Mouse (Mus musculus): ENCODE results near the gene Lcmt2. TPM values are rescaled to one million over a fixed set of nuclear protein-coding genes. Genes with fewer than 3 reads are reported as not detected.
A peak's percentile ranks its signal among the peaks of the same experiment; 100 is the strongest.
"Not testable (repeated sequence)": the region's sequence is repeated elsewhere in the genome, so short reads cannot be mapped to it uniquely, and the experiment has no call there.

Gene Lcmt2
- polyA plus RNA-seq, 1 experiment from 2014 or later: 21.4 TPM

GRCm38 (mm10) chr2:121142415-121142814 is 2.0 kb upstream of the Lcmt2 start:
- Histone ChIP-seq H3K27me3 (no peaks in the 10 kb centered on the region), H3K36me3 (peaks cover 42% of the 10 kb centered on the region), H3K9ac (no peak overlapping the region), H3K9me3 (no peaks in the 10 kb centered on the region), H3K4me3 (no peak overlapping the region), H3K4me2 (no peak overlapping the region), H3K27ac (no peak overlapping the region), H3K4me1 (peaks cover 26% of the 10 kb centered on the region)
- 74% methylated on average over 2 of the region's 2 CpGs for WGBS
- ATAC-seq (ENCODE audit: insufficient number of reproducible peaks, low FRiP score, low TSS enrichment, low read depth): no peak

GRCm38 (mm10) chr2:121141216-121142035 is 973 bp upstream of the Lcmt2 start:
- H3K36me3 ChIP-seq: peaks cover 36% of the 10 kb centered on the region
- peak overlapping the region; percentile 81 for H3K4me2 ChIP-seq
- peaks cover 26% of the 10 kb centered on the region for H3K4me1 ChIP-seq
- peak overlapping the region; percentile 100 for H3K27ac ChIP-seq
- peak overlapping the region; percentile 83; the same call in 1 of the 2 replicates for H3K9ac ChIP-seq
- ATAC-seq (ENCODE audit: insufficient number of reproducible peaks, low FRiP score, low TSS enrichment, low read depth): no peak
- no peaks in the 10 kb centered on the region for H3K9me3 ChIP-seq
- 63% methylated on average over 16 of the region's 16 CpGs for WGBS
- no peaks in the 10 kb centered on the region for H3K27me3 ChIP-seq
- peak overlapping the region; percentile 70 for H3K4me3 ChIP-seq

- no peaks in the 10 kb centered on the region for H3K27me3 ChIP-seq
- no peaks in the 10 kb centered on the region for H3K9me3 ChIP-seq
- H3K4me2 ChIP-seq: peak overlapping the region; percentile 81
- H3K9ac ChIP-seq: peak overlapping the region; percentile 83
- peak overlapping the region; percentile 70 for H3K4me3 ChIP-seq
- no peak for ATAC-seq (ENCODE audit: insufficient number of reproducible peaks, low FRiP score, low TSS enrichment, low read depth)
- H3K36me3 ChIP-seq: peaks cover 24% of the 10 kb centered on the region
- H3K4me1 ChIP-seq: peaks cover 26% of the 10 kb centered on the region
- peak overlapping the region; percentile 100 for H3K27ac ChIP-seq
- 48% methylated on average over 29 of the region's 29 CpGs for WGBS
Observed at GRCm38 (mm10) chr2:121139266-121140017, 1.0 kb downstream of the Lcmt2 start.

GRCm38 (mm10) chr2:121137371-121137770 is 3.1 kb downstream of the Lcmt2 start:
- Histone ChIP-seq H3K27ac (no peak overlapping the region), H3K27me3 (no peaks in the 10 kb centered on the region), H3K36me3 (peaks cover 15% of the 10 kb centered on the region; the same call in 1 of the 2 replicates), H3K4me1 (peaks cover 26% of the 10 kb centered on the region), H3K9me3 (no peaks in the 10 kb centered on the region), H3K9ac (no peak overlapping the region), H3K4me2 (no peak overlapping the region), H3K4me3 (no peak overlapping the region)
- WGBS: 90% methylated on average over 4 of the region's 4 CpGs
- ATAC-seq (ENCODE audit: insufficient number of reproducible peaks, low FRiP score, low TSS enrichment, low read depth): no peak

- no peak overlapping the region for H3K4me3 ChIP-seq
- no peak overlapping the region for H3K4me2 ChIP-seq
- no peak overlapping the region for H3K9ac ChIP-seq
- H3K4me1 ChIP-seq: no peaks in the 10 kb centered on the region
- no peaks in the 10 kb centered on the region for H3K27me3 ChIP-seq
- no peak for ATAC-seq (ENCODE audit: insufficient number of reproducible peaks, low FRiP score, low TSS enrichment, low read depth)
- peaks cover 5% of the 10 kb centered on the region; the same call in 1 of the 2 replicates for H3K36me3 ChIP-seq
- 65% methylated on average over 1 of the region's 1 CpGs for WGBS
- no peaks in the 10 kb centered on the region for H3K9me3 ChIP-seq
- H3K27ac ChIP-seq: no peak overlapping the region
Observed at GRCm38 (mm10) chr2:121132822-121133221, 7.6 kb downstream of the Lcmt2 start.

- H3K27me3 ChIP-seq: no peaks in the 10 kb centered on the region
- no peaks in the 10 kb centered on the region for H3K9me3 ChIP-seq
- H3K36me3 ChIP-seq: no peaks in the 10 kb centered on the region
- no peak overlapping the region for H3K27ac ChIP-seq
- no peak for ATAC-seq (ENCODE audit: insufficient number of reproducible peaks, low FRiP score, low TSS enrichment, low read depth)
- no peak overlapping the region for H3K4me2 ChIP-seq
- WGBS: 56% methylated on average over 9 of the region's 9 CpGs
- no peaks in the 10 kb centered on the region for H3K4me1 ChIP-seq
- H3K9ac ChIP-seq: no peak overlapping the region
- H3K4me3 ChIP-seq: no peak overlapping the region
Observed at GRCm38 (mm10) chr2:121128865-121129620, 11.4 kb downstream of the Lcmt2 start.

- Histone ChIP-seq H3K4me3 (no peak overlapping the region), H3K4me1 (no peaks in the 10 kb centered on the region), H3K36me3 (no peaks in the 10 kb centered on the region), H3K9ac (no peak overlapping the region), H3K4me2 (no peak overlapping the region), H3K27ac (no peak overlapping the region), H3K27me3 (no peaks in the 10 kb centered on the region), H3K9me3 (no peaks in the 10 kb centered on the region)
- 70% methylated on average over 1 of the region's 1 CpGs for WGBS
- no peak for ATAC-seq (ENCODE audit: insufficient number of reproducible peaks, low FRiP score, low TSS enrichment, low read depth)
Observed at GRCm38 (mm10) chr2:121127536-121127935, 12.9 kb downstream of the Lcmt2 start.

GRCm38 (mm10) chr2:121126302-121126701 is 14.2 kb downstream of the Lcmt2 start:
- not testable (repeated sequence) for H3K4me3 ChIP-seq; H3K4me1 ChIP-seq; H3K4me2 ChIP-seq; H3K27me3 ChIP-seq; H3K9ac ChIP-seq; H3K27ac ChIP-seq; ATAC-seq (ENCODE audit: insufficient number of reproducible peaks, low FRiP score, low TSS enrichment, low read depth); H3K9me3 ChIP-seq; H3K36me3 ChIP-seq
- WGBS: 90% methylated on average over 5 of the region's 5 CpGs

- no peak overlapping the region for H3K27ac ChIP-seq
- H3K27me3 ChIP-seq: no peaks in the 10 kb centered on the region
- no peak overlapping the region for H3K4me2 ChIP-seq
- H3K9me3 ChIP-seq: no peaks in the 10 kb centered on the region
- ATAC-seq (ENCODE audit: insufficient number of reproducible peaks, low FRiP score, low TSS enrichment, low read depth): no peak
- H3K9ac ChIP-seq: no peak overlapping the region
- no peak overlapping the region for H3K4me3 ChIP-seq
- no peaks in the 10 kb centered on the region for H3K4me1 ChIP-seq
- 76% methylated on average over 3 of the region's 3 CpGs for WGBS
- no peaks in the 10 kb centered on the region for H3K36me3 ChIP-seq
Observed at GRCm38 (mm10) chr2:121119260-121119659, 21.2 kb downstream of the Lcmt2 start.

GRCm38 (mm10) chr2:121115418-121115817 is 25.0 kb downstream of the Lcmt2 start:
- ATAC-seq (ENCODE audit: insufficient number of reproducible peaks, low FRiP score, low TSS enrichment, low read depth): no peak
- Histone ChIP-seq H3K27me3 (no peaks in the 10 kb centered on the region; the same call in 1 of the 2 replicates), H3K9me3 (no peaks in the 10 kb centered on the region), H3K9ac (no peak overlapping the region), H3K4me3 (no peak overlapping the region), H3K4me2 (no peak overlapping the region), H3K36me3 (no peaks in the 10 kb centered on the region), H3K27ac (no peak overlapping the region), H3K4me1 (no peaks in the 10 kb centered on the region)
- WGBS: 84% methylated on average over 2 of the region's 2 CpGs

- Histone ChIP-seq H3K4me2 (no peak within 1 kb of the TSS), H3K4me1 (no peaks in the 10 kb centered on the region), H3K27me3 (no peaks in the 10 kb centered on the region; the same call in 1 of the 2 replicates), H3K9ac (no peak within 1 kb of the TSS), H3K4me3 (no peak within 1 kb of the TSS), H3K27ac (no peak within 1 kb of the TSS), H3K9me3 (no peaks in the 10 kb centered on the region), H3K36me3 (no peaks in the 10 kb centered on the region)
- WGBS: 88% methylated on average over 4 of the region's 4 CpGs
- no peak for ATAC-seq (ENCODE audit: insufficient number of reproducible peaks, low FRiP score, low TSS enrichment, low read depth)
Observed at GRCm38 (mm10) chr2:121109695-121110094, 30.8 kb downstream of the Lcmt2 start, which contains the start of gene Tgm7. TSS of gene Tgm7 (minus strand) at chr2:121109795.
